Mouse (Mus musculus): ENCODE data around the gene Ttc28.

GRCm38 (mm10) chr5:111123050-111123746 is 243.6 kb downstream of the Ttc28 start:
- TF ChIP-seq CTCF (IDR thresholded peaks at IDR 0.05; ENCODE audit: extremely low read depth, insufficient read depth, insufficient read length, insufficient replicate concordance) (no peak), POLR2A (IDR thresholded peaks at IDR 0.05; ENCODE audit: low read depth, low read length) (no peak)

Measured in spleen, adult 2 months (tissue).